Mouse (Mus musculus): ENCODE results near the gene Slc7a15.

The Slc7a15 gene

DNA sequence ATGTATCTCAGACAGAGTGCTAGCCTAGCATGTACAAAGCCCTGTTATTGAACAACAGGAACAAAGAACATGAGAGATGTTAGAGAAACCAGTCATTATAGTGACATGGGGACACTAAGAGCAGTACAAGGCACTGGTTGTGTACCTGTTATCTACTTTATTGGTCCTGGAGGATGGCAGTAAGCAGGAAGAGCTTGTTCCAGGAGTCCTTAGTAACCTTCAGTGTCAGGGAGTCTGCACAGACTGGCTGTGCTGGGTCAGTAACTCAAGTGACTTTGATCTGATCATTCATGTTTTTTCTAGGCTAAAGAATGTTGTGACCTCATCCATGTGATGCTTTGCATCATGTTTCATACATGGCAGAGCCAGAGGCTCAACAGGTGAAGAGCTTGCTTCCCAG is 42.7 kb downstream of the Slc7a15 start:
- no peak for DNase-seq

GRCm38 (mm10) chr12:8555419-8555818 is 43.4 kb downstream of the Slc7a15 start:
- DNase-seq, result no peak

DNA sequence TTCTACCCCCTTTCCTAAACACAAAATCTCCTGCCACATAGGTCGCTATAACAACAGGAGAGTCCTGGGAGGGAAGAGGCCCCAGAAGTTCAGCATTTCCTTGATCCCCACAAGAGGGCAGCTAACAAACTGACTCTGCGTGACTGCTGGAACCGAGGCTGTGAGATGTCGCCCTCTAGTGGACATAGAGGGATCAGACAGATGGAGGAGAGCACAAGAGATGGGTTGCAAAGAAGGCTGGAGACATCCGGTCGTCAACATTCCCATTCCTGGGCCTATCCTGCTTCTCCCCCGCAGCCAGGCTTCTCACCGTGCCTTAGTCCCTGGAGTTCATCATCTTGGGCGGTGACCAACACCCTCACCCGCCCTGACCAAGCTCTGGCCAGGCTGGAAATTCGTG is 51.5 kb downstream of the Slc7a15 start:
- DNase-seq, result peak; percentile 76 to 77

DNA sequence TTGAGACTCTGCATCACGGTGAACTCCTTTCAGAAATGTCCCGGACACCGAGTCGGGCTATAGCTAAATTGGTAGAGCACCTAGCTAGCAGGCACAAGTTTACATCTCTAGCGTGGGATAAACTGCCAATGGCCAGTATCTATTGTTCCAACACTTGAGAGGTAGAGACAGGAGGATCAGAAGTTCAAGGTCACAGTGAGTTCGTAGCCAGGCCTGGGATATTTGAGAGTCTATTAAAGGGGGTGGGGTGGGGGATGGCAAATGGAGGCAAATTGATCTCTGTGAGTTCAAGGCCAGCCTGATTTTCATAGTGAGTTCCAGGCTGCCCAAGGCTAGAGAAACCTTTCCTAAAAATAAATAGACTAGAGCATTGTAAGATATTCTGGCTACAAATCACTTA is 52.1 kb downstream of the Slc7a15 start:
- DNase-seq, result no peak

DNA sequence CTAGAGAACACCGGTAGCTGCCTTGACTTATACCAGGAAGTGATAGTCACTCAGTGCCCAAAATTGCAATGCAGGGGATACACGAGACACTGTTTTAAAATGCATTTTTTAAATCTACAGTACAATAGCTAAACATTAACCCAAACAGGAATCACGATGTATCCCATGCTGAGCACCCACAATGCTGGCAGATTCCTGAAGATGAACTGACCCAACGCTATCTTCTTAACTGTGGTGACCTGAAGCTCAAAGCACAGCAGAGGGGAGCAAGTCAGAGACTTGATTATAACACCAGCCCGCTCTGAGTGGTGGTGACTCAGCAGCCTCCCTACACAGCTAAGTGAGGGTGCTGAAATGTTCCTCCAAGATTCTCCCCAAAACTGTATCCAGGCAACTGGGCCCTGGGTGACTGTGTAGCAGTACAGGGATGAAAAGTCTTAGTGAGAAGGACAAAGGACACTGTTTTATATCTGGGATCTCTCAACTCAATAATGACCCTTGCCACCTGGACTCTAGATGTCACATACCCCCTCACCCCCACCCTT is 53.7 kb downstream of the Slc7a15 start:
- DNase-seq, result no peak

DNA sequence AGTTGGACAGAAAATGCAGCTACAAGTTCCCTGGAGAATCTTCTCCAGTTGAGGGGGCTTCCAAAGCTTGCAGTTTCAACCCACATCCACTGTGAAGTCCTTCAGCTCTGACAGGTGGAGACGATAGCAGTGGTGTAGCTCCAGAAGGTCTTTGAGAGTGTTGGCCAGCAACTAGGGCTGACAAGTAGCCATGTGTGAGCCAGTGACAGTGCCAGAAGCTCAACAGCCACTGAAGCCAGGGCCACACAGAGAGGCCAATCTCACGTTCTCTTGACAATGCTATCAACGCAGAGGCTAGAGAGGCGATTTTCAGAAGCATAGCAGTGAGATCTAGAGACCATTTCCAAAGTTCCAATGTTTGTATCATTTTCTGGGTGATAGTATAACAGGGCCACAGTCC is 56.5 kb downstream of the Slc7a15 start:
- no peak for DNase-seq

DNA sequence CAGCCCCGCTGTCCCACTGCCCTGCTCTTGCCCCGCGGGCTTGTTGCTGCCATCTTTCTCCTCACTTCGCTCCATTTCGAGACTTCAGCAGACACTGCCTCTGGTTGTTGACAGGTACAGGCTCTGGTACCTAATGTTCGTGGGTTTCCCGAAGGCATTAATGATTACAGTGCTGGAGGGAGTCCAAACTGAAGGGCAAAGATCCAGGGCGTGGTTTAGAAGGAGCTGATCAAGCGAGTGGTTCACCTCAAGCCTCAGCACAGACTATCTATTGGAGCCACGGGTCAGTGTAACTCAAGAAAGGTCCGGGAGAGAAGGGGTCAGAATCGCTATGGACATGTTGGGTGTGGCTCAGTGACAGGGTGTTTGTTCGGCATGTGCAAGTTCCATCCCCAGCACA is 59.4 kb downstream of the Slc7a15 start:
- DNase-seq, result peak; percentile 75 to 78

- DNase-seq, result no peak
Observed at GRCm38 (mm10) chr12:8537291-8537690, 61.6 kb downstream of the Slc7a15 start.

DNA sequence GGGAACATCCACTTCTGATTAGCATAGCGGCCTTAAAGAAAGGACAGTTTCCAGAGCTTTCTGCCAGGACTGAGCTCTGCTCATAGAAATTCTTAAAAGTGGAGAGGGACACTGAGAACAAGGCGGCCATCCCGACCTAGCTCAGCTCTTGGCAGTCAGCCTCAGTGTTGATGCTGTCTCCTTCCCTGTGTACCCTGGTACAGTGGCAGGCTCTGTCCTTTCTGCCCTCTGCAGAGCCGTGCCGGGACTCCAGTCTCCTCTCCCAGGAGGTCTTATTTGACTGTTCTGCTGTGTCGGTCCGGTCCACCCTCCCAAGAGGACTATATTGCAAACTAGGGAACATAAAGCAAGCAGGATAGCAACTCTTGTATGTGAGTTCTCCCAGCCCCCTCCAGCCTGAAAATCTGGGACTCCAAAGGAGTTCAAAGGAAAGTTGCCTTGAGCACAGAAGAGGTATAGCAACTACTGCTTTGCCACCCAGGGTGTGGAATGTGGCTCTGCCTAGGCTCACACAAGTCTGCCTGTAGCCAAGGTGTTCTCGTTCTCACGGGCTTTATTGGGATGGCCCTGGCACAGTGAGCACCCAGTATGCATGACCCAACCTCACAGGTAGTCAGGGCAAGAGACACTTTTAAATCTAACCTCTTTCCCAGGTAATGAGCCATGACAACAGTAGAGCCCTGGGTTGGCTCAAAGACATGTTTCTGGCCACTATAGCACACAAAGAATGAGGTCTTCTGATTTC is 62.5 kb downstream of the Slc7a15 start:
- DNase-seq, result peak; percentile 11 to 76

- DNase-seq, result no peak
Observed at GRCm38 (mm10) chr12:8535596-8535995, 63.3 kb downstream of the Slc7a15 start.

DNA sequence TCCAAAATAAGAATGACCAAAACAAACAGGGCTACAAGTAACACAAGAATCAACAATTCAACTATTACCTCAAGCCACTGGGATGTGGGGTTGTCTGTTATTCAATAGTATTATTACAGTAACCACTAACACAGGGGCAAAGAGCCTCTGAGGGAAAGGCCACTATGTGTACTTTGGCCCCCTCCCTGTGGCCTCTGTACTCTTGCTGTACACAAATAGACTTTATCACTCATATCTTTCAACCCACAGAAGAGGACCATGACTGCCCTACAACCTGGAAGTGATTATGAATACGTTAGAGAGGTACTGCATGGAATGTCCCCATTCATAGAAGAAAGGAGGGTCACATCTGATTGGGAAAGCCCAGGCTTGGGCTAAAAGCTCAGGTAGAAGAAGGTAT is 64.0 kb downstream of the Slc7a15 start:
- DNase-seq, result no peak

- DNase-seq, result no peak
Observed at GRCm38 (mm10) chr12:8527770-8528169, 71.1 kb downstream of the Slc7a15 start.

- DNase-seq, result no peak
Observed at GRCm38 (mm10) chr12:8527175-8527574, 71.7 kb downstream of the Slc7a15 start.

- DNase-seq, result no peak
Observed at GRCm38 (mm10) chr12:8524062-8524461, 74.8 kb downstream of the Slc7a15 start.

DNA sequence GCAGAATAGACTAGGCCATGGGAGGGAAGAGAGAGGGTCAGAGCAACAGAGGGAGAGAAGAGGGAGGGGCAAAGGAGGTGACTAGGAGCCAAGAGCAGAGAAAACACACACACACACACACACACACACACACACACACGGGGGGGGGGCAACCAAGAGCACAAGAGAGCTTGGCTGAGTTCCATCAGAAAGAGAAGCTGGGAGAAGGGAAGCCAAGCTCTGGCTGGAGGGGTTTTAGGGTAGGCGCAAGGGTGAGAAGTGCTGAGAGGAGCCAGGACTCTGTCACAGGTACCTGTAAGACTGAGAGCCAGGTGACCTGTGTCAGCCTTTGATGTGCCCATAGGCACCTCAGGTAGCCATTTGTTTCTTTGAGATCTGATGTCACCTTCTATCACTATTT is 76.2 kb downstream of the Slc7a15 start:
- no peak for DNase-seq

DNA sequence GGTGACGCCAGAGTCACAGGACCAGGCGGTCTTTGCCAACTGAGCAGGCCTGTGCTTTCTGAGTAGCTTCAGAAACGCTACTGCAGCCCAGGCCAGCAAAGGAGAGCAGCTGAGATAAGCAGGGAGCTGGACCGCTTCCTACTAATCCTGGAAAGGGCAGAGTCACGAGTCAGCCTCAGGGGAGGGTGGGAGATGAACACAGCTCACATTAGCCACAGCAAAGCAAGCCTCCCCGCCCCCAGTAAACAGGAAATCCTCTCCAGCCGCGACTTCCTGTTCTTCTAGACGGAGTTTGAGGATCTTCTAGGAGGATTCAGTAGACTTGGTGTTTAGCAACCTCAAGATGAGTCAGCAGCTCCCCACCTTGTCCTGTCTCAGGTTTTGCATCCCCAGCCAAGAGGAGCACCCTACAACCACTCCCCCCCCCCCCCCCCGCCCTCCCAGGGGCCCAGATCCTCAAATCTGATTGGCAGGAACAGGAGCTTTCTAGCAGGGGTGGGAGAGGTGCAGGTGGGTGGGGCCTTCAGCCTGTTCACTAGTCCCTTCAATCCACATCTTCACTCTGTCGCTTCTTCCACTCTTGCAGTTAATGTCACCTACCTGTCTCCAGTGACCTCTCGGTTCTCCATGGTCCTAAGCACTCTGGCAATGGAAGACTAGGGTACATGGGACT is 77.4 kb downstream of the Slc7a15 start:
- DNase-seq, result peak; percentile 71 to 85

GRCm38 (mm10) chr12:8519431-8520160 is 79.3 kb downstream of the Slc7a15 start:
- no peak for DNase-seq

DNA sequence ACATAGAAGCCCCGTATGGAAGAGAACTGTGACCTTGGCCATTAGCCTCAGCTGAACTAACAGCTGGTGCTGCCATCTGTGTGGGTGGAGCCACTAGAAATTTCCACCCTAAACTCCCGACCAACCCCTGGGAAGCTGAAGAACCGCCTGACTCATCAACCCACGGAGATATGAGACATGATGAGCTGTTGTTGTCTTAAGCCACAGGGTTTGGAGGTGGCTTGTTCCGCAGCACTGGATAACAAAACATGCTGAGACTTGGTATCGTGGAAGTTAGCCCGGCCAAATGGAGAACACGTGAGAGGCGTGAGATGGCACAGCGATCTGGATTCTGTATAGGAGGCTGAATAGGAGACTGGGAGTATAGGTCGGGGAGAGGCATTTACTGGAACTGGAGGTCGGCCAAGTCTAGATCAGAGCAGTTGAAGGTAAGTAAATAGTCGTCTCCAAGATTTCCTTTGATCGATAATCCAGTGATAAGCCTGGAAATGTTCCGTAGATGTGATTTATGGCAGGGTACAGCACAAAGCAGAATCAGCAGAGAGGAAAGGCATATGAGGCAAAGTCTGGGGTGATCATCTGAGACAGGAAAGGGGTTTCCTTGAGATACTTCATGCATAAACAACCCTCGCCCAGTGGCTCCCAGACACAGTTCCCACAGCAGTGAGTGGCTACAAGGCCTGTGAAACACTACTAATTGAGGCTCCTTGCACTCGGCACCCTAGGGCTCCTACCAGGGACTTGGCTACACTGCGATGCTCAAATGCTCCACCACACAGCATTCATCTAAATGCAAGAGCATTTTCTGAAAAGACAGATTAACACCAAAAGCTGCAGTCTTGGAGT is 87.6 kb downstream of the Slc7a15 start:
- no peak for DNase-seq

DNA sequence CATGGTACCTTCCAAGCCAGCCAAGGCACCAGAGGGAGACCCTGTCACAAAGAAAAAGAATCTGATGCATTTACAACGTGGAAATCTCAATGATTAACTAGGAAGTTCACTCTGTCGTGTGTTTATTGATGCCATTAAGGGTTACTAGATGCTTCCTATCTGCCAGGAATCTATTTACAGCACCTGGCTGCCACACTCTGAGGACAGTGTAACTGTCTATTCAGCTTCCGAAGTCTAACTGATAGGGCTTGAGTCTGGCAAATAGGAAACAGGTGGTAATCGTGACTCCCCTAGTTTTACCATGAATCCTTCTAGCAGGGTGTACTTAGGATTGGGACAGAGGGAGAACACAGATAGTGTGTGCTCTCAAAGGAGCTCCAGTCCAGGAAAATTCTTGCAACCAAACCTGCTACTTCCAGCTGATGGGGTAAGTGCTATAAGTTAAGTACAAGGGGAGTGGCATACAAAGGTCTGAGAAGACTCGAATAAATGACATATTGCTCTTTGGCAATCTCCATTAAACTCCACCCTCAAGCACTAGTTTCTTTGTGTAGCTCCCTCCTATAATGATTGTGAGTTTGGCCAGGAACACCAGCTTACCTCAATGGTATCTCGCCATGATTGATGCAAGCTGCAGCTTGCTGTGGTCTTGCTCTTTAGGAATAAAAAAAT is 88.4 kb downstream of the Slc7a15 start:
- DNase-seq, result no peak

- no peak for DNase-seq
Observed at GRCm38 (mm10) chr12:8509693-8510092, 89.2 kb downstream of the Slc7a15 start.

GRCm38 (mm10) chr12:8506954-8507707 is 91.7 kb downstream of the Slc7a15 start:
- no peak for DNase-seq

Measured in kidney, postnatal 25 days (tissue).